Mouse (Mus musculus) monocyte, adult 5-6 weeks (primary cell): Measurements from ENCODE around the gene Hba-a2. TPM values are rescaled to one million over a fixed set of nuclear protein-coding genes. Genes with fewer than 3 reads are reported as not detected.
"Not testable (repeated sequence)": the region's sequence is repeated elsewhere in the genome, so short reads cannot be mapped to it uniquely, and the experiment has no call there.

Source experiments
- ATAC-seq: fragments of 153-309, 156-312 bp; replicated peaks from 2 replicates; pipeline ENCODE4 v1.8.0; 2017; ENCODE audit warnings: mild to moderate bottlenecking; ENCODE audit not compliant: low TSS enrichment, insufficient number of reproducible peaks, severe bottlenecking, poor library complexity, low FRiP score
- total RNA-seq: library from RNA; stranded (forward); fragments of 200-1000, 200-491, 200-594 nt; gene quantifications from 3 replicates; pipeline ENCODE4 v1.2.3, GENCODE M21; 2017

The Hba-a2 gene
- 1,478 to 24,418 TPM (median 22,273 TPM) in 3 replicates for total RNA-seq

DNA sequence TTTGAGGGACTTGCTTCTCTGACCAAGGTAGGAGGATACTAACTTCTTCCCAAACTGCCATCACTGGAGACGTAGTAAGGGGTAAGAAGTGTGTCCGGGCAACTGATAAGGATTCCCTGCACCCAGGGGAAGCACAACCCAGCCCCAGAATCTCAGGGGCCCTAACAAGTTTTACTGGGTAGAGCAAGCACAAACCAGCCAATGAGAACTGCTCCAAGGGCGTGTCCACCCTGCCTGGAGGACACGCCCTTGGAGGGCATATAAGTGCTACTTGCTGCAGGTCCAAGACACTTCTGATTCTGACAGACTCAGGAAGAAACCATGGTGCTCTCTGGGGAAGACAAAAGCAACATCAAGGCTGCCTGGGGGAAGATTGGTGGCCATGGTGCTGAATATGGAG, at the start of gene Hba-a2:
Gene Hba-a2 (plus strand): TSS at position 287 of the 400 bp plus-strand sequence.
- not testable (repeated sequence) for ATAC-seq

DNA sequence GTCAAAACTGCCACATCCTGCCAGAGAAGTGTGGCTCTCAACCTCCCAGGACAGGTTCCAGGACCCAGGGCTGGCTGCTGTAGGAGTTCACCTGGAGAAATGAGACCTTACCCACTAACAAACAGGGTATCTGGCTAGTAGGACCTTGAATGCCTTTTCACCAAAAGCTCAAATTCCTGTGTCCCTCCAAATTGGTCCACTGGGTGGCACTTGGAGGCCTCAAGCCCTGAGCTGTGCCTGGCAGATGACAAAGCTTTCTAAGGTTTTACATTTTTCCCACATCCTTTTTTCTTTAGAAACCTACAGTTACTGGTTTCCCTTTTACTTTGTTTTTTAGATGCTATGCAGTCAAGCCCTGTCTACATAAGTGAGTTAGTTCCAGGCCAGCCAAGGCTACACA, 49.2 kb upstream of the Hba-a2 start:
- ATAC-seq, result no peak

GRCm38 (mm10) chr11:32248350-32248749, 47.9 kb upstream of the Hba-a2 start:
- no peak for ATAC-seq

- no peak for ATAC-seq
These were observed 45.2 kb upstream of the Hba-a2 start for GRCm38 (mm10) chr11:32250880-32251763.

DNA sequence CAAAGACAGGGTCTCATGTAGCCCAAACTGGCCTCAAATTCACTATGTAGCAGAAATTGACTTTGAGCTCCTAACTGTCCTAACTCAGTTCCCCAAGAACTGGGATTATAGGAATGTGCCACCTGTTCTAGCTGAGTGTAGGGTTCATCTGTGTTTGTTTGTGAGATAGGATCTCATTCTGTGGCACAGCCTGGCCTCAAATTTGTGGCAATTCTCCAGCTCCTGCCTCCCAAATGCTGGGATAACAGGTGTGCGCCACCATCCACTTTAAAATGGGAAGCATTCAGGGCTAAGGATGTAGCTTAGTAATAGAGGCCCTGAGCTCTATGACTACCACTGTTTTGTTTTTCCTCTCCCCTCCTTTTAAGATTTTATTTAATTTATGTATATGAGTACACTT, 43.2 kb upstream of the Hba-a2 start:
- ATAC-seq, result no peak

DNA sequence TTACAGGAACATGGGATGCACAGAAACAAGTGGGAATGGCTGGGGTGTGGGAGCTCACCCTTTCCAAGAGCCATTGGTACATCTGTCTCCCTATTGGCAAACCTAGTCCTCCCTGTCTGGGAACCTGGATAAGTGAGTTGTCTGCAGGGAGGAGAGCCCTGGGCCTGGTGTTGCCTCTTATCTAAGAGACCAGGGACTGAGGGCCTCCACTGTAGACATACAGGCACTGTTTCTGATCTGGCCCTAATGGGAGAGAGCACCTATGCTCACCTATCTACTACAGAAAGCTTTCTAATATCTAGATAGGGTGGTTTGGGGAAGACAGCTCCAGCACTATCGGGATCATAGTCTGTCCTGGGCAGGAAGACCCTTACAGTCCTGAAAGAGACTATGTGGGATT, 40.1 kb upstream of the Hba-a2 start:
- no peak for ATAC-seq

DNA sequence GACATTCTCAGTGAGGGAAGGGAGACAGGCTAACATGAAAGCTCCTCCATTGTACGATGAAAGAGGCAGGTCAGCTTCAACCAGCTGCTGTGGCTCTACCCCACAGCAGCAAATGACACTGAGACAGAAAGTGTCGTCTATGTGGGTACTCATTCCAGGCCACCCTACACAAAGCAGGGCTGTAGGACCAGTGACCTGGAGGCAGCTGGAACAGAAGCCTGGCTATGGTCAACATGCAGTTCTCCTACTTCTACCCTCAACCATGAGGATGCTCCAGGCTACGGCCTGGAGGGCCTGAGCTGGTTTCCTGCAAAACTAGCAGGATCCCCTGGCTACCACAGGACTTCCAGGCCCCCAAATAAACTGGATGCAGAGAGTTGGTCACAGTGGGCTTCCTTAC, 39.7 kb upstream of the Hba-a2 start:
- no peak for ATAC-seq

GRCm38 (mm10) chr11:32262674-32263415, 33.4 kb upstream of the Hba-a2 start:
- ATAC-seq, result no peak

GRCm38 (mm10) chr11:32265117-32265738, 31.1 kb upstream of the Hba-a2 start:
- ATAC-seq, result no peak

GRCm38 (mm10) chr11:32266194-32266593, 30.1 kb upstream of the Hba-a2 start:
- ATAC-seq, result no peak

DNA sequence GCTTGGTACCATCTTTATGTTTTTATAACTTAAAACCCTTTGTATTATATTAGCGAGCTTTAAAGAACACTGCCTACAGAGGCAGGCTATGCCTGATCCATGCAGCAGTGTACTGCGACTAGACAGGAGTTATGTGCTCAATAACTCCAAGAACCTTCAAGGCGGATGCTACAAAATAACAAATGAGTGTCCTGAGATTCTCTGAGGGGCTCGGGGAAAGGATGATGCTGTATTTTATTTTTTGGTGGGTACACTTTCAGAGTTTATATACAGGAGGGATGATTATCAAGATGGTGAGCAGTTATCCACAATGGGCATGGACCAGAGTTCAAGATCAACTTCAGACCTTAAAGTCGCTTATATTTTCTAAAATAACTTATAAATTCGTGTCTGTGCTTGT, 29.5 kb upstream of the Hba-a2 start:
- no peak for ATAC-seq

- peak; percentile 73 for ATAC-seq
These were observed 29.0 kb upstream of the Hba-a2 start, which contains the start of gene Nprl3 for GRCm38 (mm10) chr11:32267188-32267884. TSS of gene Nprl3 (minus strand) at chr11:32267707.

GRCm38 (mm10) chr11:32267964-32268363, 28.3 kb upstream of the Hba-a2 start:
- no peak for ATAC-seq

GRCm38 (mm10) chr11:32268952-32269351, 27.3 kb upstream of the Hba-a2 start:
- no peak for ATAC-seq

GRCm38 (mm10) chr11:32271178-32271577, 25.1 kb upstream of the Hba-a2 start:
- ATAC-seq, result no peak

DNA sequence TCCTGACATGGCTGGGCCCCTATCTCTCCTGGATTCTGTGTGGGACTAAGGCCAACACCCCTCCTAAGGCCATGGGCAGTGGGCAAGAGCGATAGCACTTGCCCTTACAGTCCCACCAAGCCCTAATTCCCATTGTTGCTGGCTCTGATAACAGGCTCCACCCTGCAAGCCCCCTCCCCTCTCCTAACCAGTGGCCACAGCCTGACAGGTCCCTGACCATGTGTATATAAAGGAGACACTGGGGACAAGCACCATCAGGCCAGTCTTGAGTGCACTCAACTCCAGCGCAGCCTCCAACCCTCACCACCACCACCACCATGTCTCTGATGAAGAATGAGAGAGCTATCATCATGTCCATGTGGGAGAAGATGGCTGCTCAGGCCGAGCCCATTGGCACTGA, 19.9 kb upstream of the Hba-a2 start, which contains the start of gene Hba-x:
Gene Hba-x (plus strand): TSS at position 54 of the 400 bp plus-strand sequence.
- no peak for ATAC-seq

GRCm38 (mm10) chr11:32277736-32278457, 18.4 kb upstream of the Hba-a2 start:
- ATAC-seq, result no peak

GRCm38 (mm10) chr11:32278458-32278957, 17.8 kb upstream of the Hba-a2 start:
- no peak for ATAC-seq
